Mouse (Mus musculus): ENCODE data around the gene Ctsa. TPM values are rescaled to one million over a fixed set of nuclear protein-coding genes. Genes with fewer than 3 reads are reported as not detected.
"Not testable (repeated sequence)": the region's sequence is repeated elsewhere in the genome, so short reads cannot be mapped to it uniquely, and the experiment has no call there.

Gene Ctsa
- polyA plus RNA-seq, 1 experiment from 2014 or later: 85.8 TPM

DNA sequence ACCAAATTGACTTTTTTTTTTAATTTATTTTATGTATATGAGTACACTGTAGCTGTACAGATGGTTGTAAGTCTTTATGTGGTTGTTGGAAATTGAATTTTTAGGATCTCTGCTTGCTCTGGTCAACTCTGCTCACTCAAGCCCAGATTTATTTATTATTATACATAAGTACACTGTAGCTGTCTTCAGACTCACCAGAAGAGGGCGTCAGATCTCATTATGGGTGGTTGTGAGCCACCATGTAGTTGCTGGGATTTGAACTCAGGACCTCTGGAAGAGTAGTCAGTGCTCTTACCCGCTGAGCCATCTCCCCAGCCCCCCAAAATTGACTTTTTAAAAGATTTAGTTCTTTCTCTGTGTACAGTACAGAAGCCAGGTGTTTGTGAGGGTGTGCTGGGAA lies 43.0 kb downstream of the Ctsa start:
- H3K27me3 ChIP-seq; H3K4me2 ChIP-seq; H3K4me3 ChIP-seq (replicated peaks); H3K9ac ChIP-seq; H3K36me3 ChIP-seq (replicated peaks); H3K9me3 ChIP-seq; H3K27ac ChIP-seq; ATAC-seq (ENCODE audit: low FRiP score): not testable (repeated sequence)
- H3K4me1 ChIP-seq: peaks cover 19% of the 10 kb centered on the region
- 54% methylated on average over 2 of the region's 2 CpGs for WGBS

GRCm38 (mm10) chr2:164877376-164878215 lies 44.9 kb downstream of the Ctsa start:
- 76% methylated on average over 11 of the region's 11 CpGs for WGBS
- not testable (repeated sequence) for ATAC-seq (ENCODE audit: low FRiP score)

DNA sequence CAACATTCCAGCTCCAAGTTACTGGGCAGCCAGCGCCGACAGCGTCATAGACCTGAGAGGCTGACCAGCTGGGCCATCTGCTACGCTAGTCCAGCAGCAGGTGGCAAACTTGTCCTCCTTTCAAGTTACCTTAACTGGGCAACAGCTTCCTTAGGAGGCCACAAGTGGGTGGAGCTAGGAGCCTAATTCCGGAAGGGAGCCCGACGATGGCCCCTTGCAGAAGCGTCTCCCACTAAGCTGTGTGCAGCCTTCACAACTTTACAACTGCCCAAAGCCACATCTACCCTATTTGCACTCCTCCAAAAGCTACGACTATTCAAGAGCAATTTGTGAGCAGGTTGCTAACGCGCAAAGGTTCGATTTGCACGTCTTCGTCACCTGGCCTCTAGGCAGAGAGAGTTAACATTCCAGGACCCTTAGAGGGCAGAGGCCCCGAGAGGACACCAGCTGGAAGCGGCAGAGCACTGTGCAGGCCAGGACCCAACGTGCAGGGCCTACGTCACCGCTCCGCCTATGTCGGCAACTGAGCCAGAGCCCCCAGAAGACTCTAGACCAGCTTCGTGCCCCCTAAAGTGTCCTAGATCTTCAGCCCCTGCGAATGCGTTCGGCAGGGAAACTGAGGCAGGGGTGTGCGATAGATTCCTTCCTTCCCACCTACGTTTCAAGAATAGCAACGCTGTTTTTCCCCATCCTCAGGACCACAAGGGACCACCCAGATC lies 46.0 kb downstream of the Ctsa start:
- H3K36me3 ChIP-seq (replicated peaks): peaks cover 14% of the 10 kb centered on the region
- H3K9ac ChIP-seq: peak overlapping the region; percentile 99
- peak overlapping the region; percentile 92 for H3K4me2 ChIP-seq
- H3K9me3 ChIP-seq: no peaks in the 10 kb centered on the region
- peak; percentile 54 for ATAC-seq (ENCODE audit: low FRiP score)
- H3K27me3 ChIP-seq: no peaks in the 10 kb centered on the region
- H3K27ac ChIP-seq: peak overlapping the region; percentile 100
- H3K4me3 ChIP-seq (replicated peaks): peak overlapping the region; percentile 92
- peaks cover 30% of the 10 kb centered on the region for H3K4me1 ChIP-seq
- WGBS: 2% methylated on average over 28 of the region's 28 CpGs

More at GRCm38 (mm10) chr2:164877376-164878215, 44.9 kb downstream of the Ctsa start:
- H3K9ac ChIP-seq; H3K9me3 ChIP-seq; H3K27me3 ChIP-seq; H3K36me3 ChIP-seq (replicated peaks); H3K27ac ChIP-seq: not testable (repeated sequence)
- peak overlapping the region; percentile 92 for H3K4me2 ChIP-seq
- H3K4me1 ChIP-seq: peaks cover 27% of the 10 kb centered on the region
- peak overlapping the region; percentile 92 for H3K4me3 ChIP-seq (replicated peaks)

DNA sequence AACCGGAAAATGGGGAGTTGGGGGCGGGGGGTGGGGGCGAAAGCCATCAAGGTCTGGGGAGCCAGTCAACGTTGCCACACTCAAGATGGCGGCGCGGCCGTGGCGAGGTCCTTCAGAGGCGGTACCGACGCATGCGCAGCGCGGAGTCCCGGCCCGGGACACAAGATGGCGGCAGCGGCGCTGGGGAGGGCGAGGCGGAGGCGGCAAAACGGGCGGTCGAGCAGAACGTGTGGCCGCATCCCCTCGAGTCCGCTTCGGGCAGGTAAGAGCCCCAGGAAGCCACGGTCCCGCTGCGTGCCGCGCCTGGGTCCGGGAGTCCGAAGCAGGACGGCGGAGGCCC lies 46.5 kb downstream of the Ctsa start, which contains the start of gene Pcif1:
TSS of gene Pcif1 (plus strand) at position 77 of the 340 bp plus-strand sequence.
- under 1% methylated on average over 34 of the region's 40 CpGs for WGBS
- Histone ChIP-seq H3K4me1 (peaks cover 28% of the 10 kb centered on the region), H3K4me3 (replicated peaks) (peak within 1 kb of the TSS; percentile 92), H3K27ac (peak within 1 kb of the TSS; percentile 100), H3K9me3 (no peaks in the 10 kb centered on the region), H3K4me2 (peak within 1 kb of the TSS; percentile 92), H3K27me3 (no peaks in the 10 kb centered on the region), H3K9ac (peak within 1 kb of the TSS; percentile 99), H3K36me3 (replicated peaks) (peaks cover 19% of the 10 kb centered on the region)
- peak; percentile 86 for ATAC-seq (ENCODE audit: low FRiP score)

DNA sequence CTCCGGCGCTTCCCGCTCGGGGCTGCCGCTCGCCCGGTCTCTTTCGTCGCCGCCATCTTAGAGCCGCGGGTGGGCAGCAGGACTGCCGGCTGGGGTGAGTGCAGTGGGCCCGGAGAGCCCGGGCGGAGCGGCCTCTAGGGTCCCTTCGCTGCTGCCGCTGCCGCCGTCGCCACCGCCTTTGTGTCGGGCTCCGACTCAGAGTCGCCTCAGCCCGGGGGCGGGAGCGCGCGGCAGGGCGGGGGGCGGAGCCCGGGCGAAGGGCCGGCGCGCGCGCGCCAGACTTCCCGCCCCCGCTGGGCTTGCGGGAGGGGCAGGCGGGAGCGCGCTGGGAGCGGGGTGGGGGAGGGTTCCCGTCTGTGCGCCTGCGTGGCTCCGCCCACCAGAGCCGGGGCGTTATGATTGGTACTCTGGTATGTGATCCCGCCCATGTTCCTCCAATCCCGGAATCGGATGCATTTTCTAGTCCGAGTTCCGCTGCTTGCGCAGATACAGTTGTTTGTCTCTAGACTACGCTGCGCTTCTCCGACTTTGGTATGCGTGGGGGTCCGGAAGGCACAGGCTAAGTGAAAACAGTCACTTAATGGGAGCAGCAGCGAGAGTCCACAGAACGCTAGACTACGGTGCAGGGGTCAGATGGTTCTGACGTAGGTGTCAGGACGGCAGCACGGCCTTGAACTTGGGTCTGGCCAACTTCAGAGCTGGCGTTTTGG lies 47.0 kb downstream of the Ctsa start:
- peak overlapping the region; percentile 100 for H3K27ac ChIP-seq
- under 1% methylated on average over 70 of the region's 72 CpGs for WGBS
- peak overlapping the region; percentile 92 for H3K4me2 ChIP-seq
- no peaks in the 10 kb centered on the region for H3K27me3 ChIP-seq
- peaks cover 24% of the 10 kb centered on the region for H3K4me1 ChIP-seq
- ATAC-seq (ENCODE audit: low FRiP score): peak; percentile 88
- H3K4me3 ChIP-seq (replicated peaks): peak overlapping the region; percentile 92
- no peaks in the 10 kb centered on the region for H3K9me3 ChIP-seq
- H3K9ac ChIP-seq: peak overlapping the region; percentile 99
- H3K36me3 ChIP-seq (replicated peaks): peaks cover 22% of the 10 kb centered on the region

DNA sequence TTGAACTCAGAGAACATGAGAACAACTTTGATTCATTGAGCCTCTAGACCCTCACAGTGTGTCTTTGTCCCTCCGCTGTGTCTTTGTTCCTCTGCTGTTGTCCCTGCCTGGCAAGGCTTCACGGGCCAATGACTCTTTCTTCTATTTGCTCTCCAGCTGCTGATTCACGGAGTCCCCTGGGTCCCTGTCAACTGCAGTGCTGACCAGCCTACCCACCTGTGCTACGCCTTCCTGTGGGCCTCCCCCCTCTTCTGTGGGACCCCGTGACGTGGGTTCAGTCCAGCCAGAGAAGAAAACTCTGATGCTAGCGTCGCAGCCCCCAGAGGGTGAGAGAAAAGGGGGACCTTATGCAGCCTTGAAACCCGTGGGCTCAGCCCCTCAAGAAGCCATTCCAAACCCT lies 49.9 kb downstream of the Ctsa start:
- Histone ChIP-seq H3K4me3 (replicated peaks) (no peak overlapping the region), H3K27ac (peak overlapping the region; percentile 46; the same call in 1 of the 2 replicates), H3K4me1 (peaks cover 24% of the 10 kb centered on the region), H3K9me3 (no peaks in the 10 kb centered on the region), H3K9ac (no peak overlapping the region), H3K36me3 (replicated peaks) (peaks cover 44% of the 10 kb centered on the region), H3K4me2 (no peak overlapping the region), H3K27me3 (no peaks in the 10 kb centered on the region)
- WGBS: 39% methylated on average over 9 of the region's 9 CpGs
- no peak for ATAC-seq (ENCODE audit: low FRiP score)

GRCm38 (mm10) chr2:164885788-164886187 lies 53.1 kb downstream of the Ctsa start:
- no peak overlapping the region for H3K4me3 ChIP-seq (replicated peaks)
- H3K27ac ChIP-seq: no peak overlapping the region
- no peak overlapping the region for H3K9ac ChIP-seq

GRCm38 (mm10) chr2:164886617-164887016 lies 53.9 kb downstream of the Ctsa start:
- Histone ChIP-seq H3K9ac (no peak overlapping the region), H3K27me3 (no peaks in the 10 kb centered on the region), H3K9me3 (no peaks in the 10 kb centered on the region), H3K4me2 (no peak overlapping the region), H3K4me1 (peaks cover 6% of the 10 kb centered on the region), H3K4me3 (replicated peaks) (no peak overlapping the region), H3K27ac (no peak overlapping the region), H3K36me3 (replicated peaks) (peaks cover 84% of the 10 kb centered on the region)
- WGBS: 96% methylated on average over 10 of the region's 10 CpGs
- ATAC-seq (ENCODE audit: low FRiP score): no peak

More at GRCm38 (mm10) chr2:164885788-164886187, 53.1 kb downstream of the Ctsa start:
- Histone ChIP-seq H3K4me2 (no peak overlapping the region), H3K4me1 (peaks cover 10% of the 10 kb centered on the region), H3K36me3 (replicated peaks) (peaks cover 76% of the 10 kb centered on the region), H3K27me3 (no peaks in the 10 kb centered on the region), H3K9me3 (no peaks in the 10 kb centered on the region)
- no peak for ATAC-seq (ENCODE audit: low FRiP score)
- 90% methylated on average over 7 of the region's 7 CpGs for WGBS

GRCm38 (mm10) chr2:164888996-164889395 lies 56.3 kb downstream of the Ctsa start:
- Histone ChIP-seq H3K4me2 (no peak overlapping the region), H3K27ac (no peak overlapping the region), H3K36me3 (replicated peaks) (peaks cover 98% of the 10 kb centered on the region), H3K9ac (no peak overlapping the region), H3K4me1 (no peaks in the 10 kb centered on the region), H3K27me3 (no peaks in the 10 kb centered on the region), H3K4me3 (replicated peaks) (no peak overlapping the region), H3K9me3 (no peaks in the 10 kb centered on the region)
- no peak; the same call in 1 of the 2 replicates for ATAC-seq (ENCODE audit: low FRiP score)
- WGBS: 91% methylated on average over 12 of the region's 12 CpGs

DNA sequence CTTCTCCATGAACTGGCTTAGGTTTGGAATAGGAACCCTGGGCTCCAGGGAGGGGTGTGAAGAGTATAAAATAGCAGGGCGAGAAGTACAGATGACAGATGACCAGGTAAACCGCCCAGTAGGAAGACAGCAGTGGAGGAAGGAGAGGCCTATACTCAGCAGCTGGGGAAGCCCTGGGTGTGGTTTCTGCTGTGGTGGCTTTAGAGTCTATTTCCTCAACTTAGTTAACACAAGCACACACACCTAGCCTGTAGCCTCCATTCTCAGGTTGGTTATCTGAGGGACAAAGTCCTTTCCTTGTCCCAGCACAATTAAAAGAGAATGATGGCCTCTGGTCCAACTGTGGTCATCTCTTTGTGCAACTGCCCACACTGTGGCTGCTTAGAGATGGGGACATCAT lies 57.3 kb downstream of the Ctsa start:
- Histone ChIP-seq H3K4me1 (no peaks in the 10 kb centered on the region), H3K4me3 (replicated peaks) (no peak overlapping the region), H3K4me2 (no peak overlapping the region), H3K9ac (no peak overlapping the region), H3K27ac (no peak overlapping the region), H3K36me3 (replicated peaks) (peaks cover 100% of the 10 kb centered on the region), H3K9me3 (no peaks in the 10 kb centered on the region), H3K27me3 (no peaks in the 10 kb centered on the region)
- no peak for ATAC-seq (ENCODE audit: low FRiP score)
- WGBS: 89% methylated on average over 2 of the region's 2 CpGs

All from forebrain, embryonic 12.5 days (tissue).